Mouse (Mus musculus): Measurements from ENCODE around the gene Taf1c. TPM values are rescaled to one million over a fixed set of nuclear protein-coding genes. Genes with fewer than 3 reads are reported as not detected.

The Taf1c gene
- polyA plus RNA-seq, 1 experiment from 2014 or later = 5.7 TPM

DNA sequence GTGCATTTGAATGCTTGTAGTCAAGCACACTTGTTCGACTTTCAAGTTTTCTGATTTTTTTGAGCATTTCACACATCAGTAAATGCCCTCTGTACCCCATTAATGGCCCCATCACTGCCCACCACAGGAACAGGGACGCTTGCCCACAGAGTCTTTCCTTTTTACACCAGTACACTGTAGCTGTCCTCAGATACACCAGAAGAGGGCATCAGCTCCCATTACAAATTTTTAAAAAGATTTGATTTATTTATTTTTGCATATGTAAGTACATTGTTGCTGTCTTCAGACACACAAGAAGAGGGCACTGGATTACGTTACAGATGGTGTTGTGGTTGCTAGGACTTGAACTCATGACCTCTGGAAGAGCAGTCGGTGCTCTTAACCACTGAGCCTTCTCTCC lies 16.7 kb downstream of the Taf1c start:
- Histone ChIP-seq H3K9me3 (ENCODE audit: low read length) (no peaks in the 10 kb centered on the region), H3K4me2 (replicated peaks; ENCODE audit: low read depth, low read length) (no peak overlapping the region), H3K4me3 (ENCODE audit: low read depth, low read length) (no peak overlapping the region), H3K27me3 (replicated peaks; ENCODE audit: insufficient read depth, low read length) (no peaks in the 10 kb centered on the region), H3K9ac (replicated peaks; ENCODE audit: low read depth) (no peak overlapping the region), H3K36me3 (ENCODE audit: insufficient read depth, low read length) (no peaks in the 10 kb centered on the region), H3K4me1 (ENCODE audit: insufficient read depth, low read depth, low read length) (no peaks in the 10 kb centered on the region), H3K27ac (ENCODE audit: low read length) (no peak overlapping the region)
- DNase-seq (ENCODE audit: low spot score) (no peak), ATAC-seq (no peak)
- 56% methylated on average over 4 of the region's 4 CpGs for WGBS
- TF ChIP-seq CTCF (IDR thresholded peaks at IDR 0.05) (no peak), EP300 (IDR thresholded peaks at IDR 0.05) (no peak)

DNA sequence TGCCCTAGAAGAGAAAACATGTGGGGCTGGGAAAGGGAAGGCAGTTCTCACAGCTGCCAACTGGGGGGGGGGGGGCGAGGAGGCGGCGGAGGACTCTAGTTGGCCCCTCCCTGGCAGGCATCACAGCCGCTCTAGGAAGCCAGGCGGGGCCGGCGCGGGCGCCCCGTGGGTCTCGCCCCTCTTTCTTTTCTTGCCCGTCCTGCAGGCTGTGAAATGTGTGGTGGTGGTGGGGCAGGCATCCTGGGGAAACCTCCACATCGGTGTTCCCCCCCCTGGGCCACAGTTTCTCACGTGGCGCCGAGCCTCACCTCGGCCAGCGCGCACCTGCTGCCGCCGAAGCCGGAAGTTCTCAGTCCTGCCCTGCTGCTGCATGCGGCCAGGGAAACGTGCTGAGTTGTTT lies 19.1 kb downstream of the Taf1c start:
- 10% methylated on average over 22 of the region's 24 CpGs for WGBS
- H3K27me3 ChIP-seq (replicated peaks; ENCODE audit: insufficient read depth, low read length) = no peaks in the 10 kb centered on the region
- no peak overlapping the region for H3K27ac ChIP-seq (ENCODE audit: low read length)
- ATAC-seq (peak; percentile 80), DNase-seq (ENCODE audit: low spot score) (peak; percentile 57)
- TF ChIP-seq EP300 (IDR thresholded peaks at IDR 0.05) (no peak), CTCF (IDR thresholded peaks at IDR 0.05) (no peak)
- H3K36me3 ChIP-seq (ENCODE audit: insufficient read depth, low read length) = no peaks in the 10 kb centered on the region
- no peaks in the 10 kb centered on the region for H3K9me3 ChIP-seq (ENCODE audit: low read length)
- no peak overlapping the region for H3K9ac ChIP-seq (replicated peaks; ENCODE audit: low read depth)
- H3K4me1 ChIP-seq (ENCODE audit: insufficient read depth, low read depth, low read length) = no peaks in the 10 kb centered on the region
- peak overlapping the region; percentile 58 for H3K4me2 ChIP-seq (replicated peaks; ENCODE audit: low read depth, low read length)
- H3K4me3 ChIP-seq (ENCODE audit: low read depth, low read length) = peak overlapping the region; percentile 32

DNA sequence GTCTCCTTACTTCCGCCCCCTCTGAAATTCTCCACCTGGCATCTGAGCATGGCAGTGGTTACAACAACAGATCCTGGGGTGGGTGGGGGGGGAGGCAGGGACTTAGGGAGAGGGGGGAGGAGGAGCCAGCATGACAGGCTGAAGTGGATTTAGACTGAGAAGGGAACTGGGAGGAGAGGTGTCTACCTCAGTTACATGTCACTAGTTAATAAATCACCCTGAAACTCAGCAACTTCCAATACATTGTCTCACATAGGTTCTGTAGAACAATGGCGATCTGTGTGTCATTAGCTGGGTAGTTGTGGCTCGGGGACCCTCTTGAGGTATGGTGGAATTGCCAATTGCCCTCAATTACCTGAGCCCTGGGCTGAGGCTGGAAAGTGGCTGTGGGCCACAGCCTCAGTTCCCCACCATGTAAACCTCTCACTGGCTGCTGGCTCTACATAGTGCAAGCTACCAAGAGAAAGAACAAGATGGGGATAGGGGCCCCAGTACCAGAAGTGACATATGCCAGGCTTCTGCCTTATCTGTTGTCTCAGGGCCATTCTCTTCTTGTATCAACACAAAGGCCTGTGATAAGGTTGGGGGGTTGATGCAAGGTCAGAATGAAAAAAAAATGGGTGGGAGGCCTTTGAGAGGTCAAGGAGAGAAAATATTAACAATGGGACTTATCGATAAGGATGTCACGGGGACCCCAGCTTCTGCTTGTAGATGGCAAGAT lies 24.4 kb downstream of the Taf1c start:
- Histone ChIP-seq H3K27ac (ENCODE audit: low read length) (no peak overlapping the region), H3K27me3 (replicated peaks; ENCODE audit: insufficient read depth, low read length) (peaks cover 5% of the 10 kb centered on the region; the same call in 1 of the 2 replicates), H3K9me3 (ENCODE audit: low read length) (no peaks in the 10 kb centered on the region), H3K4me2 (replicated peaks; ENCODE audit: low read depth, low read length) (no peak overlapping the region), H3K4me1 (ENCODE audit: insufficient read depth, low read depth, low read length) (no peaks in the 10 kb centered on the region), H3K36me3 (ENCODE audit: insufficient read depth, low read length) (no peaks in the 10 kb centered on the region), H3K4me3 (ENCODE audit: low read depth, low read length) (no peak overlapping the region), H3K9ac (replicated peaks; ENCODE audit: low read depth) (no peak overlapping the region)
- TF ChIP-seq CTCF (IDR thresholded peaks at IDR 0.05) (no peak), EP300 (IDR thresholded peaks at IDR 0.05) (no peak)
- 62% methylated on average over 5 of the region's 5 CpGs for WGBS
- no peak for ATAC-seq
- no peak for DNase-seq (ENCODE audit: low spot score)

DNA sequence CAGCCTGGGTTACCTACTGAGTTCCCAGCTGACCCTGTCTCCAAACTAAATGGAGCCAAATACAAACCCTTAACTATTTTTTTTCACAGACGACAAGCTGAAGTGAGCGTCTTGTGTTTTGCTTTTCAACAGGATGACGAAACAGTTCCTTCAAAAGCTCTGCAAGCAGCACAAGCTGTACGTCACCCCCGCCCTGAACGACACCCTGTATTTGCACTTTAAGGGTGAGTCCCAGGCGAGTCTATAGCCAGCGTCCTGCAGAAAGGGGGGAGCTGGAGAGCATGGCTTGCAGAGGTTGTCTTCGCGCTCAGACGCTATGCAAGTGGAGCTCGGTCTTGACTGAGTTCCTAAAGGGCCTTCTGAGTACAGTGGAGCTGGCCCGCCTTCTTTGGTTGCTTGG lies 25.9 kb downstream of the Taf1c start:
- 24% methylated on average over 13 of the region's 13 CpGs for WGBS
- ATAC-seq = peak; percentile 13; the same call in 1 of the 2 replicates

DNA sequence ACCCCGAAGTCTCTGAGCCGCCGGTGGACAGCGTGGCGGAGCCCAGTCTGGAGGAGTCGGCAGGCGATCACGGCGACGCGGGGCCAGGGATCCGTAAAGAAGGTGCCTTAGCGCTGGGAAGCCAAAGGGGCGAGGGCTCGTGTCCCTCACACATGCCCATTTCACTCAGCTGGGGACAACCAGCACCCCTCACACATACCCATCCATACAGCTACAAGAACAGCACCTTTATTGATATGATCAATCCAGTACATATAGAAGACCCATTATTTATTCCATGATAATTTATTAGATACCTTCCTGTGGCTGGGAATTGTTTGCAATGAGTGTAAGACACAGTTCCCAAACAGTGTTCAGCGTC lies 29.7 kb downstream of the Taf1c start:
- Histone ChIP-seq H3K4me3 (ENCODE audit: low read depth, low read length) (peak overlapping the region; percentile 82), H3K27me3 (replicated peaks; ENCODE audit: insufficient read depth, low read length) (peaks cover 9% of the 10 kb centered on the region; the same call in 1 of the 2 replicates), H3K36me3 (ENCODE audit: insufficient read depth, low read length) (no peaks in the 10 kb centered on the region), H3K27ac (ENCODE audit: low read length) (no peak overlapping the region), H3K9ac (replicated peaks; ENCODE audit: low read depth) (no peak overlapping the region; the same call in 1 of the 2 replicates), H3K4me1 (ENCODE audit: insufficient read depth, low read depth, low read length) (peaks cover 4% of the 10 kb centered on the region; the same call in 1 of the 2 replicates), H3K9me3 (ENCODE audit: low read length) (no peaks in the 10 kb centered on the region), H3K4me2 (replicated peaks; ENCODE audit: low read depth, low read length) (peak overlapping the region; percentile 92)
- TF ChIP-seq EP300 (IDR thresholded peaks at IDR 0.05) (no peak), CTCF (IDR thresholded peaks at IDR 0.05) (no peak)
- WGBS = under 1% methylated on average over 16 of the region's 16 CpGs
- ATAC-seq = no peak
- no peak for DNase-seq (ENCODE audit: low spot score)

More for the DNA sequence above, 25.9 kb downstream of the Taf1c start:
- peaks cover 9% of the 10 kb centered on the region; the same call in 1 of the 2 replicates for H3K27me3 ChIP-seq (replicated peaks; ENCODE audit: insufficient read depth, low read length)
- no peak overlapping the region for H3K9ac ChIP-seq (replicated peaks; ENCODE audit: low read depth)
- no peaks in the 10 kb centered on the region for H3K36me3 ChIP-seq (ENCODE audit: insufficient read depth, low read length)
- no peak overlapping the region for H3K27ac ChIP-seq (ENCODE audit: low read length)
- H3K4me2 ChIP-seq (replicated peaks; ENCODE audit: low read depth, low read length) = no peak overlapping the region
- H3K9me3 ChIP-seq (ENCODE audit: low read length) = no peaks in the 10 kb centered on the region
- peaks cover 4% of the 10 kb centered on the region; the same call in 1 of the 2 replicates for H3K4me1 ChIP-seq (ENCODE audit: insufficient read depth, low read depth, low read length)
- TF ChIP-seq EP300 (IDR thresholded peaks at IDR 0.05) = no peak
- no peak for TF ChIP-seq CTCF (IDR thresholded peaks at IDR 0.05)
- no peak overlapping the region for H3K4me3 ChIP-seq (ENCODE audit: low read depth, low read length)
- DNase-seq (ENCODE audit: low spot score) = peak; percentile 62

DNA sequence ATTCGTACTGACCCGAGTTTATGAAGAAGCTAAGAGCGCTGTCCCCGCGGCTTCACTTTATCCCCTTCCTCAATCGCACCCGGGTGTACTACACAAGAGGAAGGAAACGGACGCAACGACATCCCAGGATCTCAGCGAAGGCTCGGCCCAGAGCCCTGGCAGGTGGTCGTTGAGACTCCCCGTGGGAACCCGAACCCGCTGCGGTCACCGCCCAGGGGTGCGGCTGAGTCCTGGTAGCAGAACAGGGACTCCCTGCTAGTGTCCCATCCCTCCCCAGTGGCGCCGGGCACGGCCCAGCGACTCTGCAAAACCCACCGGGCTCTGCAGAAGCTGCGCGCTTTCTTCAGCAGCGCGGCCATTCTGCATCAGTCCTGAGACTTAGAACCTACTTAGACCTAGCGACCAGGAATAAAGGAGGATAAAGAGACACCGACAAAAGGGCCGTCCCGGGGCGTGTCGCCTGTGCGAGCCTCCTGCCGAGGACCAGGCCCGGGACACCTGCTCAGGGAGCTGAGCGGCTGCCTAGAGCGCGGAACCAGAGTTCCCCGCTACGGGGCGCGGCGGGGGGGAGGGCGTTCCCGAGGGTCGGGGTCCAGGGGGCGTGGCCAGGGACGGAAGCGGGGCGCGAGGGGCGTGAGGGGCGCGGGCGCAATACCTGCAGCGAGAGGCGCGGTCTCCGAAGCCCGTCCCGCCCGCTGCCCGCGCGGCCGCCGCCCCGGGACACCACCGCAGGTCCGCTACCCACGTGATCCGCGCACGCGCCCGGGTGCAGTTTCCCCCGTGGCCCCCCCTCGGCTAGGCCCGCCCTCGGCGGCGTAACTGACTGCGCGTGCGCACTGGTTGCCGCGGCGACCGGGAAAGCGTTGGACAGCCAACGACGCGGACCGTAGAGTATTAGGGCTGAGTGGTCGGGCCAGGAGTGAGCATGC lies 30.3 kb downstream of the Taf1c start, which contains the start of the genes Hsdl1 and Dnaaf1:
Gene Hsdl1, minus strand, starts transcription at position 747 of the 929 bp plus-strand sequence.
Gene Dnaaf1, plus strand, starts transcription at position 799 of the 929 bp plus-strand sequence.
- peak; percentile 96 for DNase-seq (ENCODE audit: low spot score)
- WGBS = under 1% methylated on average over 80 of the region's 97 CpGs

More for the DNA sequence above, 30.3 kb downstream of the Taf1c start, which contains the start of the genes Hsdl1 and Dnaaf1:
- ATAC-seq = peak; percentile 91
- no peaks in the 10 kb centered on the region for H3K9me3 ChIP-seq (ENCODE audit: low read length)
- H3K27ac ChIP-seq (ENCODE audit: low read length) = 0 out of 2 replicates have a peak within 1 kb of the TSS, but pooled peaks have one; percentile 15
- peak within 1 kb of the TSS; percentile 66 for H3K9ac ChIP-seq (replicated peaks; ENCODE audit: low read depth)
- TF ChIP-seq EP300 (IDR thresholded peaks at IDR 0.05) (no peak), CTCF (IDR thresholded peaks at IDR 0.05) (peak; percentile 54)
- H3K4me1 ChIP-seq (ENCODE audit: insufficient read depth, low read depth, low read length) = peaks cover 4% of the 10 kb centered on the region; the same call in 1 of the 2 replicates
- peak within 1 kb of the TSS; percentile 92 for H3K4me2 ChIP-seq (replicated peaks; ENCODE audit: low read depth, low read length)
- no peaks in the 10 kb centered on the region for H3K36me3 ChIP-seq (ENCODE audit: insufficient read depth, low read length)
- H3K27me3 ChIP-seq (replicated peaks; ENCODE audit: insufficient read depth, low read length) = peaks cover 9% of the 10 kb centered on the region; the same call in 1 of the 2 replicates
- peak within 1 kb of the TSS; percentile 82 for H3K4me3 ChIP-seq (ENCODE audit: low read depth, low read length)
